Mouse (Mus musculus) forebrain, embryonic 16.5 days (tissue): ENCODE measurements around the gene Dnm3. TPM values are rescaled to one million over a fixed set of nuclear protein-coding genes. Genes with fewer than 3 reads are reported as not detected.
A peak's percentile ranks its signal among the peaks of the same experiment; 100 is the strongest.

Experiments used
- ATAC-seq: fragments of 200-750 bp; cut with Nextera tagmentation; 2 replicates; pipeline ENCODE4 v1.8.0; 2017; ENCODE audit warnings: mild to moderate bottlenecking, moderate library complexity
- H3K27ac ChIP-seq: fragments of 300-500 bp; sonication (generic); 2 replicates; pipeline ENCODE4 v1.5.1; 2014; ENCODE audit warnings: low read length, control low read depth
- H3K27me3 ChIP-seq: fragments of 300-500 bp; sonication (generic); replicated peaks from 2 replicates; pipeline ENCODE4 v1.6.1; 2014; ENCODE audit warnings: low read length; ENCODE audit not compliant: control insufficient read depth, insufficient read depth
- H3K36me3 ChIP-seq: fragments of 300-500 bp; sonication (generic); 2 replicates; pipeline ENCODE4 v1.6.1; 2014; ENCODE audit not compliant: control insufficient read depth, insufficient read depth
- H3K4me1 ChIP-seq: fragments of 300-500 bp; sonication (generic); replicated peaks from 2 replicates; pipeline ENCODE4 v1.6.1; 2014; ENCODE audit warnings: low read length; ENCODE audit not compliant: control insufficient read depth, insufficient read depth
- H3K4me2 ChIP-seq: fragments of 300-500 bp; sonication (generic); 2 replicates; pipeline ENCODE4 v1.6.1; 2014; ENCODE audit warnings: mild to moderate bottlenecking, low read length, control low read depth
- H3K4me3 ChIP-seq: fragments of 300-500 bp; sonication (generic); replicated peaks from 2 replicates; pipeline ENCODE4 v1.5.1; 2014; ENCODE audit warnings: mild to moderate bottlenecking, low read length, control low read depth
- H3K9ac ChIP-seq: fragments of 300-500 bp; sonication (generic); replicated peaks from 2 replicates; pipeline ENCODE4 v1.6.1; 2014; ENCODE audit warnings: low read depth, low read length, control low read depth
- H3K9me3 ChIP-seq: fragments of 300-500 bp; sonication (generic); 2 replicates; pipeline ENCODE4 v1.6.1; 2016; ENCODE audit warnings: low read length; ENCODE audit not compliant: control insufficient read depth
- WGBS: fragments of 180-500 bp; shearing (Covaris S2); extraction: QIAGEN DNeasy Blood & Tissue Kit; methylation state at CpG from one replicate; pipeline ENCODE4 v1.1.7; 2014; 5-methylcytosine and 5-hydroxymethylcytosine counted together
- polyA plus RNA-seq: library from polyadenylated mRNA; unstranded; fragments of >200 nt; fragmentation: Nextera tagmentation; extraction: Ambion mirVana; gene quantifications from 2 replicates; pipeline ENCODE4 v1.2.1, GENCODE M21; 2015

The Dnm3 gene
- polyA plus RNA-seq, 1 experiment from 2014 or later: 41.8 TPM

DNA sequence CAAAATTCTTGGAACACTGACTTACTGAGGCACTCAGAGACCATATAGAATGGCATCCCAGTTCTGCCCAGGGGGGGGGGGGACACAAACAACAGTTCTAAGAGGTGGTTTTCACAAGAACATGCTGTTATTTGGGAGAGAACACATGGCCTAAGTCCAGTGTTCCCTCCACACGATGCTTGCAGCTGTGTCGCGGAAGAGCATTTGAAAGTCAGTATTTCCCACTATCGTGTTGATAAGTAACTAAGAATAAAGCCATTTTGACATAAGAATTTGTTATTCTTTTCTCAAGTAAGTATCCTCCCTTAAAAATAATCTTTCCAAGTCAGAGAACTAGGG is 183.3 kb downstream of the Dnm3 start:
- Histone ChIP-seq H3K4me3 (no peak overlapping the region), H3K9ac (no peak overlapping the region), H3K36me3 (no peaks in the 10 kb centered on the region), H3K4me1 (peaks cover 12% of the 10 kb centered on the region; the same call in 1 of the 2 replicates), H3K27me3 (no peaks in the 10 kb centered on the region), H3K9me3 (no peaks in the 10 kb centered on the region), H3K27ac (no peak overlapping the region), H3K4me2 (no peak overlapping the region)
- 53% methylated on average over 4 of the region's 4 CpGs for WGBS
- peak; percentile 20; the same call in 1 of the 2 replicates for ATAC-seq

DNA sequence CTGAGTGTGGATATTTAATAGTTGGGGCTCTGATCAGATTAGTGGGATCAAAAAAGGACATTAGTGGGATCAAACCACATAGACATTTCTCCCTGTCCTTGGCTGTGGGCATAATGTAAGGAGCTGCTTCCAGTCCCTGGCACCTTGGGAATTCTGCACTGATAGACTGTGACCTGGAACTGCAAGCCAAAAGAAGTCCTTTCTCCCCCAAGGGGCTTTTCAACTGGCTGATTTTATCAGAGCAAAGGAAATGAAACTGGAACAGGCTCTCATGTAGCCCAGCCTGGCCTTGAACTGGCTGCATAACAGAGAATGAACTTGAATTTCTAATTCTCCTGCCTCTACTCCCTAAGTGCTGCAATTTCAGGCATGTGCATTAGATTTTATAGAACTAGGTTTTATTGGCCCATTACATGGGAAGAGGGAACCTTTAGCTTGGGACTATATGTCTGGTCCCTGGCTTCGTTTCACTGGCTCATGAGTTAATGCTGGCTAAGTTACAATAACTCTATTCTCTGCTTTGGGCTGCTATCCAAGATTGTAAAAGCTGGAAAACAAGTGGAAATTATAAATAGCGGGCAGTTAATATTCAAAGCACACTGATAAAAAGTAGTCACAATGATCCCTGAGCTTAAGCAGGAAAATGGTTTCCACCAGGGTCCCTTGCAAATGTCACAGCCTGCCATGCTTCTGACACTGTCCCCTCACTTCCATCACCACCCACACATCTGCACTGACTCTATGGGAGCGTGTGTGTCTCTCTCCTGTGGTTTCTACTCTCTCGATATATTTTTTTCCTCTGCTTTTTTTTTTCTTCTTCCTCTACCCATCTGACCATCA is 183.9 kb downstream of the Dnm3 start:
- H3K4me1 ChIP-seq: peaks cover 12% of the 10 kb centered on the region; the same call in 1 of the 2 replicates
- no peak overlapping the region for H3K4me3 ChIP-seq
- H3K9me3 ChIP-seq: no peaks in the 10 kb centered on the region
- no peaks in the 10 kb centered on the region for H3K36me3 ChIP-seq
- 45% methylated on average over 4 of the region's 4 CpGs for WGBS
- ATAC-seq: peak; percentile 33; the same call in 1 of the 2 replicates
- H3K27me3 ChIP-seq: no peaks in the 10 kb centered on the region
- no peak overlapping the region for H3K4me2 ChIP-seq
- H3K9ac ChIP-seq: no peak overlapping the region
- H3K27ac ChIP-seq: 0 out of 2 replicates have a peak overlapping the region, but pooled peaks have one; percentile 41

DNA sequence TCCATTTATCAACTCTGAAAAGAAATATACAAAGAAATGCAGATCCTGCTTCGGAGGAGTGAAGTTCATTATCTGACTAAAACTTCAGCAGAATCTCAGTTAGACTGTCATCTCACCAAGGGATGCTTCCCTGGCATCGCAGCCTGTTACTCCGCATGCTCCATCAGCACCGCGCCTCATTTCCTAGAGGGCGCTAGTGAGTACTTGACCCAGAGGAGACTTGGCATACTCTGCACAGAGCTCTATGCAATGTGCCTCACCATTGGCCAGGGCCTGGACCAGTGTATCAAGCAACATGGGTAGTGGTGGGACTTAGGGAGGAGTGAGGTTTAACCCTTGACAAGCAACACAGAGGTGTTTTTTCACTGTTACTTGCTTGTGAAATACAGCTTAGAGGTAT is 190.9 kb downstream of the Dnm3 start:
- Histone ChIP-seq H3K9ac (no peak overlapping the region), H3K27me3 (no peaks in the 10 kb centered on the region), H3K4me2 (no peak overlapping the region), H3K27ac (no peak overlapping the region), H3K4me1 (no peaks in the 10 kb centered on the region), H3K4me3 (no peak overlapping the region), H3K36me3 (no peaks in the 10 kb centered on the region), H3K9me3 (no peaks in the 10 kb centered on the region)
- no peak for ATAC-seq
- 51% methylated on average over 6 of the region's 6 CpGs for WGBS

DNA sequence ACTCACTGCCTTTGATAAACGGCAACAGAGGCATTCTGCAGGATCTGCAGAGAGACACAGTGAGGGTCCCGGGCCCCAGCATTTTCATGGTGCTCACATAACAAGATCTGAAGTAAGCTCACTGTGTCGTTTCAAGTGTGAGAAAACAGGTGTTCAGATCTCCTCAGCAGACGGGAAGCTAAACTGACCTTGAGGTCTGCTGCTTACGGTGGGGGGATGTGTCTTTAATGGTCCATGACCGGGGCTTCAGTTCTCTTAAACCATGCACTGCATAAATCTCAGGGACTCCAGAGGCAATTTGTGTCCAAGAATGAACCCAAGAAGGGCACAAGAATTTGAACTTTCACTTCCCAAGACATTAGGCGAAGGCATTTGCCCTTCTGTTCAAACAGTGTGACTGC is 195.9 kb downstream of the Dnm3 start:
- Histone ChIP-seq H3K27ac (no peak overlapping the region), H3K4me1 (no peaks in the 10 kb centered on the region), H3K27me3 (no peaks in the 10 kb centered on the region), H3K4me2 (no peak overlapping the region), H3K4me3 (no peak overlapping the region), H3K9ac (no peak overlapping the region), H3K9me3 (no peaks in the 10 kb centered on the region), H3K36me3 (no peaks in the 10 kb centered on the region)
- WGBS: 48% methylated on average over 7 of the region's 7 CpGs
- ATAC-seq: no peak

DNA sequence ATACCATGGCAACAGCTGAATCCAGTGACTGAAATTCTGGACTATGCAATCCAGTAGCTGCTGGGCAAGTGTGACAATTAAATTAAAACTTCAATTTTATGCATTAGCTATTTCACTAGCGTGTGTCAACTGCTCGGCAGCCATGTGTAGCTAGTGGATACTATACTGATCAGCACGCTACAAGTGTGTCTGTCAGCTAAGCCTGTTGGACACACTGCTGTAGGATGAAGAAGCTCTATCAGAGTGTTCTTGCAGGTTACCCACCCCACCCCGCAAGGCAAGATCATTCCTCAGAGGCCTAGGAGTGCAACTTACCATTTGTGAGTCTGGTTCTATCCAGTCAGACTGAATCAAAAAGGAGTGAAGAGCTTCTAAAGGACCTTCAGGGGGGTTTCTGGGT is 197.8 kb downstream of the Dnm3 start:
- no peaks in the 10 kb centered on the region for H3K4me1 ChIP-seq
- H3K4me3 ChIP-seq: no peak overlapping the region
- H3K9ac ChIP-seq: no peak overlapping the region
- no peak overlapping the region for H3K4me2 ChIP-seq
- no peak overlapping the region for H3K27ac ChIP-seq
- ATAC-seq: no peak
- no peaks in the 10 kb centered on the region for H3K36me3 ChIP-seq
- no peaks in the 10 kb centered on the region for H3K9me3 ChIP-seq
- WGBS: 94% methylated on average over 4 of the region's 4 CpGs
- H3K27me3 ChIP-seq: no peaks in the 10 kb centered on the region

DNA sequence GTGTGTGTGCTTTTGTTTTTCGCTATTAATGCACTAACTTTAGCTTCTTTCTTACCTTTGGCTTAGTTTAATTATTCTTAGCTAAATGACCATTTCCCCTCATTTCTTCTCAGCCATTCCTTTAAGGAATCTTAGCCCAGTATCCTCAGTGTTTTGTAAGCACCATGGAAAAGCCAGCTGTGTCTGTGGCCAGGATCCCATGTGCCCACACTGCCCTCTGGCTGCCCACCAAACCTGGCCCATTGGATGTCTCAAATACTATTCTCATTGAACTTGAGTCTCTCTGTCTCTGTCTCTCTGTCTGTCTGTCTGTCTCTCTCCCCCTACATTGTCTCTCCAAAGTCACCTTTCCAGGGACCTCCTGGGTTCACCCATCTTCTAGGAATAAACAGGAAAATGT is 201.8 kb downstream of the Dnm3 start:
- no peak for ATAC-seq
- no peaks in the 10 kb centered on the region for H3K4me1 ChIP-seq
- H3K27me3 ChIP-seq: no peaks in the 10 kb centered on the region
- no peaks in the 10 kb centered on the region for H3K36me3 ChIP-seq
- H3K4me3 ChIP-seq: no peak overlapping the region
- 91% methylated on average over 1 of the region's 1 CpGs for WGBS
- H3K4me2 ChIP-seq: no peak overlapping the region
- no peaks in the 10 kb centered on the region for H3K9me3 ChIP-seq
- H3K9ac ChIP-seq: no peak overlapping the region
- H3K27ac ChIP-seq: no peak overlapping the region

DNA sequence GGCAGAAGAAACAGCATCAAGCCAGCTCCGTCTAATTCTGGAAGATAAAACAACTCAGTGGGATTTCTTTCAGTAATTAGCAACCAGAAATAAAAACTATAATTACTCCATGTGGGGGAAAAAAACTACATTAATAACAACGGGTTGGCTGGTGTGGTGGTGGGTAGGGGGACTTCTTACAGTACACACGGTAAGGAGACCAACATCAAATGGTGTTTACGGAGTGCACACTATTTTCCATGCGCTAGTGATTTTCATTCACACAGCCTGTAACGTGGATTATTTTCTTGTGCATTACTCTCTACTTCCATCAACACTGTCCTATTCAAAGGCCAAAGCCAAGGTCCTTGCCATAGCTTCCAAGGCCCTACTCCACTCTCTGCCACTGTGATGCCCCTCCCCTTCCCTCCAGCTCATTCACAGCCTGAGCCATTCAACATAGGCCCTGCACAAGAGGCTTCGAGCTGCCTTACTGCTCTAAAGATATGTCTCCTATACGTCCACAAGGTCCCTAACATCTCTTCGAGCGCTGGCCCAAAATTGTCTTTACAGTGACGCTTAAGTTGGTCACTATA is 203.1 kb downstream of the Dnm3 start:
- Histone ChIP-seq H3K36me3 (no peaks in the 10 kb centered on the region), H3K27me3 (no peaks in the 10 kb centered on the region), H3K4me3 (no peak overlapping the region), H3K4me1 (no peaks in the 10 kb centered on the region), H3K4me2 (no peak overlapping the region), H3K9ac (no peak overlapping the region), H3K9me3 (no peaks in the 10 kb centered on the region), H3K27ac (no peak overlapping the region)
- 76% methylated on average over 11 of the region's 11 CpGs for WGBS
- 0 out of 2 replicates have a peak, but pooled peaks have one; percentile 26 for ATAC-seq

DNA sequence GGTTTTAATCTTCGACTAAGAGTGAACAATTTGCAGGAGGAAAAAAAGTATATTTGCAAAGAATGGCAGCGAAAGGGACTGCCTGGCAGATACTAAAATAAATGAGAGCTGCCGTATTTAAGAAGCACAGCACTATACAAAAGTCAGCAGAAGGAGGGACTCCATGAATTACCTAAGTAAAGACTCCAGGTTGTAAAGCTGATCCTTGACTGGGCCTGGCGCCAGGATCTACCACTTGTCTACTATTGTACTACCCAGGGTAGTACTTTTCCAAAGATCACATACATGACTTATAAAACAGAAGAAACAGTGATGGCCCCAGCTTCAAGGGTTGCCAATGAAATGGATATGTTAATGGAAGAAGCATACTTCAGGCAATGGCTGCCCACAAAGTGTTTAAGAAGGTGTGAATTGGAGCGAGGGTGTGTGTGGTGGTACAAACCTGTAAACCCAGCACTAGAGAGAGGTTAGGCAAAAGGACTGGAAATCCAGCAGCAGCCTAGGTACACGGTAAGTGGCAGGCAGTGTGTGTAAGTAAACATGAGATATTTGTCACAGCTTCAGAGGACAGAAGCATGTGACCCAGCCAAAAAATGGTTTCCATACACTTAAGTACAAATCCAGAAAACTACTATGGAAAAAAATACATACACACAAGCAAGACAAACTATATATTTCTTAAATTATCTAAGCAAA is 220.8 kb downstream of the Dnm3 start:
- Histone ChIP-seq H3K4me2 (no peak overlapping the region), H3K27ac (no peak overlapping the region), H3K4me3 (no peak overlapping the region), H3K9me3 (no peaks in the 10 kb centered on the region), H3K4me1 (no peaks in the 10 kb centered on the region), H3K36me3 (no peaks in the 10 kb centered on the region), H3K27me3 (no peaks in the 10 kb centered on the region), H3K9ac (no peak overlapping the region)
- WGBS: 81% methylated on average over 6 of the region's 6 CpGs
- no peak for ATAC-seq

DNA sequence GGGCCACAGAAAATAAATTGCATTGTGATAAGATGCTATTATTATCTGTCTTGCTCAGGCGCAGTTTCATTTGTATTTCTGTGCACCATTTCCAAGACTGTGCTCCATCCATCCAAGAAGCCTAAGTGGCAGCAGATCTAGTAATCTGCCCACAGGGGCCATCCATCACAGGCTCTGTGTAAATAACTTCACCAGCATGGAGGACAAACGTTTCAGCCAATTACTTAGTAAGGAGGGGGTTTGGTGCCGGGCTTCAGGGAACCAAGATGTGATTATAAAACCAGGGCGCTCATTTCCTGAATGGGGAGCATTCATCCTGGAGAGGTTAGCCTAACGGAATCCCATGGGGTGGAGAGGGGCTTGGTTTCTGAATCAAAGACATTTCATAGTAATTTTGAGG is 222.9 kb downstream of the Dnm3 start:
- H3K4me1 ChIP-seq: no peaks in the 10 kb centered on the region
- WGBS: 32% methylated on average over 5 of the region's 5 CpGs
- no peak for ATAC-seq
- no peak overlapping the region for H3K4me2 ChIP-seq
- no peaks in the 10 kb centered on the region for H3K9me3 ChIP-seq
- H3K36me3 ChIP-seq: no peaks in the 10 kb centered on the region
- no peak overlapping the region for H3K27ac ChIP-seq
- no peaks in the 10 kb centered on the region for H3K27me3 ChIP-seq
- H3K9ac ChIP-seq: no peak overlapping the region
- no peak overlapping the region for H3K4me3 ChIP-seq
